Mouse (Mus musculus) forebrain, embryonic 10.5 days (tissue): ENCODE measurements around the gene Ptp4a2. TPM values are rescaled to one million over a fixed set of nuclear protein-coding genes. Genes with fewer than 3 reads are reported as not detected.

Source experiments
- DNase-seq: peaks from one replicate; pipeline ENCODE4 v3.0.0-alpha.2; 2017; ENCODE audit warnings: low spot score; ENCODE audit errors: extremely low spot score
- H3K27ac ChIP-seq: fragments of 300-500 bp; sonication (generic); 2 replicates; pipeline ENCODE4 v1.5.1; 2016; ENCODE audit warnings: mild to moderate bottlenecking
- H3K27me3 ChIP-seq: fragments of 300-500 bp; sonication (generic); 2 replicates; pipeline ENCODE4 v1.6.1; 2016; ENCODE audit warnings: mild to moderate bottlenecking; ENCODE audit not compliant: poor library complexity, severe bottlenecking
- H3K36me3 ChIP-seq: fragments of 300-500 bp; sonication (generic); replicated peaks from 2 replicates; pipeline ENCODE4 v1.6.1; 2016; ENCODE audit warnings: mild to moderate bottlenecking, moderate library complexity
- H3K4me1 ChIP-seq: fragments of 300-500 bp; sonication (generic); 2 replicates; pipeline ENCODE4 v1.6.1; 2016
- H3K4me3 ChIP-seq: fragments of 300-500 bp; sonication (generic); 2 replicates; pipeline ENCODE4 v1.5.1; 2016; ENCODE audit warnings: mild to moderate bottlenecking, moderate library complexity
- H3K9me3 ChIP-seq: fragments of 300-500 bp; sonication (generic); 2 replicates; pipeline ENCODE4 v1.6.1; 2016; ENCODE audit warnings: mild to moderate bottlenecking, moderate library complexity
- WGBS: fragments of 180-500 bp; shearing (Covaris S2); methylation state at CpG from one replicate; pipeline ENCODE4 v1.1.7; 2016; 5-methylcytosine and 5-hydroxymethylcytosine counted together
- polyA plus RNA-seq: library from polyadenylated mRNA; unstranded; fragments of >200 nt; fragmentation: Nextera tagmentation; extraction: Ambion mirVana; gene quantifications from 2 replicates; pipeline ENCODE4 v1.2.1, GENCODE M21; 2016

The Ptp4a2 gene
- polyA plus RNA-seq, 1 experiment from 2014 or later = 328 TPM

GRCm38 (mm10) chr4:129811605-129812468, 818 bp downstream of the Ptp4a2 start:
- Histone ChIP-seq H3K4me1 (peaks cover 11% of the 10 kb centered on the region), H3K4me3 (no peak overlapping the region; the same call in 1 of the 2 replicates), H3K9me3 (no peaks in the 10 kb centered on the region; the same call in 1 of the 2 replicates), H3K36me3 (no peaks in the 10 kb centered on the region), H3K27me3 (peaks cover 37% of the 10 kb centered on the region), H3K27ac (no peak overlapping the region)
- DNase-seq = no peak
- WGBS = 87% methylated on average over 14 of the region's 14 CpGs

- no peak for DNase-seq
- H3K27me3 ChIP-seq = peaks cover 9% of the 10 kb centered on the region
- no peak overlapping the region for H3K4me3 ChIP-seq
- H3K27ac ChIP-seq = no peak overlapping the region
- H3K4me1 ChIP-seq = peaks cover 41% of the 10 kb centered on the region
- WGBS = 72% methylated on average over 6 of the region's 6 CpGs
- no peaks in the 10 kb centered on the region; the same call in 1 of the 2 replicates for H3K9me3 ChIP-seq
- no peaks in the 10 kb centered on the region for H3K36me3 ChIP-seq
Observed at GRCm38 (mm10) chr4:129817591-129817990, 6.6 kb downstream of the Ptp4a2 start.

- Histone ChIP-seq H3K4me3 (no peak overlapping the region), H3K9me3 (no peaks in the 10 kb centered on the region; the same call in 1 of the 2 replicates), H3K36me3 (no peaks in the 10 kb centered on the region), H3K27me3 (peaks cover 9% of the 10 kb centered on the region), H3K27ac (peak overlapping the region; percentile 40; the same call in 1 of the 2 replicates), H3K4me1 (peaks cover 51% of the 10 kb centered on the region)
- 83% methylated on average over 10 of the region's 10 CpGs for WGBS
- no peak for DNase-seq
Observed at GRCm38 (mm10) chr4:129818506-129819195, 7.6 kb downstream of the Ptp4a2 start.

GRCm38 (mm10) chr4:129819712-129820336, 8.8 kb downstream of the Ptp4a2 start:
- 2% methylated on average over 83 of the region's 83 CpGs for WGBS
- Histone ChIP-seq H3K36me3 (no peaks in the 10 kb centered on the region), H3K4me1 (peaks cover 52% of the 10 kb centered on the region), H3K9me3 (no peaks in the 10 kb centered on the region; the same call in 1 of the 2 replicates), H3K27ac (peak overlapping the region; percentile 98), H3K27me3 (peaks cover 9% of the 10 kb centered on the region), H3K4me3 (peak overlapping the region; percentile 95)
- DNase-seq = peak; percentile 95

- Histone ChIP-seq H3K4me3 (peak overlapping the region; percentile 95), H3K9me3 (no peaks in the 10 kb centered on the region; the same call in 1 of the 2 replicates), H3K36me3 (0 out of 2 replicates have a peak, but pooled peaks cover 1% of the 10 kb centered on the region), H3K4me1 (peaks cover 52% of the 10 kb centered on the region), H3K27me3 (peaks cover 9% of the 10 kb centered on the region), H3K27ac (peak overlapping the region; percentile 98)
- WGBS = under 1% methylated on average over 68 of the region's 79 CpGs
- peak; percentile 76 for DNase-seq
Observed at GRCm38 (mm10) chr4:129820417-129821086, 9.5 kb downstream of the Ptp4a2 start.

- peaks cover 9% of the 10 kb centered on the region for H3K27me3 ChIP-seq
- peaks cover 52% of the 10 kb centered on the region for H3K4me1 ChIP-seq
- DNase-seq = peak; percentile 27
- peak overlapping the region; percentile 95 for H3K4me3 ChIP-seq
- H3K9me3 ChIP-seq = no peaks in the 10 kb centered on the region; the same call in 1 of the 2 replicates
- 3% methylated on average over 16 of the region's 16 CpGs for WGBS
- H3K36me3 ChIP-seq = 0 out of 2 replicates have a peak, but pooled peaks cover 2% of the 10 kb centered on the region
- peak overlapping the region; percentile 98 for H3K27ac ChIP-seq
Observed at GRCm38 (mm10) chr4:129821087-129821616, 10.1 kb downstream of the Ptp4a2 start.

- Histone ChIP-seq H3K4me3 (peak overlapping the region; percentile 95), H3K9me3 (no peaks in the 10 kb centered on the region), H3K4me1 (peaks cover 52% of the 10 kb centered on the region), H3K27me3 (peaks cover 9% of the 10 kb centered on the region), H3K27ac (no peak overlapping the region), H3K36me3 (peaks cover 7% of the 10 kb centered on the region; the same call in 1 of the 2 replicates)
- WGBS = 88% methylated on average over 3 of the region's 3 CpGs
- DNase-seq = no peak
Observed at GRCm38 (mm10) chr4:129822324-129822723, 11.3 kb downstream of the Ptp4a2 start.

GRCm38 (mm10) chr4:129823216-129823810, 12.3 kb downstream of the Ptp4a2 start:
- DNase-seq = no peak
- H3K4me1 ChIP-seq = peaks cover 45% of the 10 kb centered on the region
- no peak overlapping the region for H3K27ac ChIP-seq
- no peaks in the 10 kb centered on the region for H3K9me3 ChIP-seq
- no peak overlapping the region for H3K4me3 ChIP-seq
- H3K27me3 ChIP-seq = peaks cover 7% of the 10 kb centered on the region
- H3K36me3 ChIP-seq = peaks cover 14% of the 10 kb centered on the region; the same call in 1 of the 2 replicates
- 94% methylated on average over 4 of the region's 4 CpGs for WGBS

- Histone ChIP-seq H3K4me3 (no peak overlapping the region), H3K4me1 (peaks cover 13% of the 10 kb centered on the region), H3K9me3 (no peaks in the 10 kb centered on the region), H3K27me3 (no peaks in the 10 kb centered on the region), H3K36me3 (peaks cover 17% of the 10 kb centered on the region; the same call in 1 of the 2 replicates), H3K27ac (no peak overlapping the region)
- WGBS = 94% methylated on average over 3 of the region's 3 CpGs
- DNase-seq = no peak
Observed at GRCm38 (mm10) chr4:129827611-129828010, 16.6 kb downstream of the Ptp4a2 start.

- H3K27ac ChIP-seq = no peak overlapping the region
- H3K9me3 ChIP-seq = no peaks in the 10 kb centered on the region
- WGBS = 91% methylated on average over 3 of the region's 3 CpGs
- DNase-seq = no peak
- no peak overlapping the region for H3K4me3 ChIP-seq
- peaks cover 17% of the 10 kb centered on the region; the same call in 1 of the 2 replicates for H3K36me3 ChIP-seq
- H3K27me3 ChIP-seq = no peaks in the 10 kb centered on the region
- H3K4me1 ChIP-seq = peaks cover 9% of the 10 kb centered on the region
Observed at GRCm38 (mm10) chr4:129828081-129828480, 17.1 kb downstream of the Ptp4a2 start.

GRCm38 (mm10) chr4:129829799-129830198, 18.8 kb downstream of the Ptp4a2 start:
- WGBS = 88% methylated on average over 1 of the region's 1 CpGs
- Histone ChIP-seq H3K36me3 (peaks cover 17% of the 10 kb centered on the region; the same call in 1 of the 2 replicates), H3K4me3 (no peak overlapping the region), H3K27me3 (no peaks in the 10 kb centered on the region), H3K27ac (no peak overlapping the region), H3K9me3 (no peaks in the 10 kb centered on the region), H3K4me1 (0 out of 2 replicates have a peak, but pooled peaks cover 3% of the 10 kb centered on the region)
- DNase-seq = no peak
